Mouse (Mus musculus) lung, adult 2 months (tissue): ENCODE data around the gene Tuba3b. TPM values are rescaled to one million over a fixed set of nuclear protein-coding genes. Genes with fewer than 3 reads are reported as not detected.

Source experiments
- DNase-seq: peaks from one replicate; pipeline ENCODE4 v3.0.0; 2022
- H3K4me1 ChIP-seq: fragments of 200-500 bp; 2 replicates; pipeline ENCODE4 v1.6.1; 2011; ENCODE audit warnings: low read length; ENCODE audit not compliant: control insufficient read depth, insufficient read depth
- H3K4me3 ChIP-seq: fragments of 200-500 bp; replicated peaks from 2 replicates; pipeline ENCODE3; 2011; ENCODE audit warnings: low read depth, mild to moderate bottlenecking, control low read depth, low read length; ENCODE audit errors: extremely low read depth
- CTCF ChIP-seq: fragments of 200-500 bp; IDR thresholded peaks from 2 replicates; pipeline ENCODE4 v1.5.1; 2011; ENCODE audit warnings: mild to moderate bottlenecking, low read length, control low read depth; ENCODE audit not compliant: insufficient read depth
- POLR2A ChIP-seq: fragments of 200-500 bp; IDR thresholded peaks from 2 replicates; pipeline ENCODE4 v1.6.1; 2011; ENCODE audit warnings: low read depth, mild to moderate bottlenecking, control low read depth, low read length, borderline replicate concordance; ENCODE audit errors: extremely low read depth
- WGBS: fragments of 180-500 bp; shearing (Covaris S2); methylation state at CpG from one replicate; pipeline ENCODE4 v1.1.7; 2018; 5-methylcytosine and 5-hydroxymethylcytosine counted together
- polyA plus RNA-seq: library from polyadenylated mRNA; depleted of rRNA; stranded (reverse); fragments of >200 nt; gene quantifications from 2 replicates; pipeline ENCODE4 v1.2.3, GENCODE M21; 2012

Gene Tuba3b
- polyA plus RNA-seq, 1 experiment, result 0.08 TPM

DNA sequence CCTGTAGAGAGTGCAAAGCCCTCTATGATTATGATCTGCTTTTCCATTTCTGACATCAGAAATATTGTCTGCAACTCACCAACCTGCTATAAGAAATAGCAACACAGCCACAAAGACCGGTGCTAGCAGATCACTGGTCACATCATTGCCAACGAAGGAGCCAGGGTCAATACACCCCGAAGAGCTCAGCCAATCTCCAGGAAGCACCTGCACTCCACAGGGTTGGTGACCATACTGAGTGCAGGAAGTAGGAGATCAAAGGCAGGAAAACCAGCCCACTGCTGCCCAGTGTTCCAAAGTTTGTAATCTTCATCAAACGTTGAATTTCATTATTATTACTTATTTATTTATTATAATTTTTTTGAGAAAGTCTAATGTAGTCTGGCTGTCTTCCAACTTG lies 10.9 kb upstream of the Tuba3b start:
- TF ChIP-seq CTCF (no peak), POLR2A (no peak)
- no peak for DNase-seq

DNA sequence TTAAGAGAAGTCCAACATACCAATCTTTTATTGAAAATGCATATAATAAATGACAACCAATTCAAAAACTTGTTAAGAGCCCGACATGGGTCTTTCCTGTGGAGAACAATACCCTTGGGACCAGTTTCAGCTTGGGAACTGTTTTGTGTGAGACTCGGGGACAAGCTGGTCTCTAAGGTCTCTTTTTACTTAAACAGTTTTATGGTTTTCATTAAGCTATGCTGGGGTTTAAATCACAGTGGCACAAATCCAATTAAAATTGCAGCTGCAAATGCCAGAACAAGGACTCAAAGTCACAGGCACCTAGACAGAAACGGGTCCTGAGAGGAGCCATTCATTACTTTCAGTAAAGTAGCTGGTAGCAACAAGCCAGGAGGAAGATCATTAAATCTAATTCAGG lies 10.4 kb upstream of the Tuba3b start:
- WGBS, result 37% methylated on average over 3 of the region's 3 CpGs
- no peak for DNase-seq
- H3K4me1 ChIP-seq, result peaks cover 2% of the 10 kb centered on the region; the same call in 1 of the 2 replicates
- no peak overlapping the region for H3K4me3 ChIP-seq
- TF ChIP-seq CTCF, result no peak
- no peak for TF ChIP-seq POLR2A

More for the DNA sequence above, 10.9 kb upstream of the Tuba3b start:
- 26% methylated on average over 4 of the region's 4 CpGs for WGBS
- H3K4me3 ChIP-seq, result no peak overlapping the region
- peaks cover 4% of the 10 kb centered on the region for H3K4me1 ChIP-seq

DNA sequence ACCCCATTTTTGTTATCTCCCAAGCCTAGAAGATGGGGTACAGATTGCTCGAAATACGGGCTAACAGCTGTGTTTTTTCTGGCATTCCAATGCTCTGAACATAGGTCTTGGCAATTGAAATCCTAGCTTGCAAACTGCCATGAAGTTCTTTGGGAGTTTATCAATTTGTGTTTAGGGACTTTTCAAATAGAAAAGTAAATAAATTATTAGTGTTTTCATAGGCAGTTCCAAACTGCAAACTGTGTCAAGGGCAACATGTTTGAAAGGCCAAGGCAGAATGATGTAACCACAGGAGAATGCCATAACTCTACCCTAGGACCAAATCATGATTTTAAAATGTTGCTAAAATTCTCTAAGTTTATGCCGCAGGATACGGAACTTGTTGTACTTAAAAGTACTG lies 7.8 kb upstream of the Tuba3b start:
- 79% methylated on average over 4 of the region's 4 CpGs for WGBS
- TF ChIP-seq POLR2A (no peak), CTCF (no peak)
- no peak overlapping the region for H3K4me3 ChIP-seq
- H3K4me1 ChIP-seq, result peaks cover 2% of the 10 kb centered on the region; the same call in 1 of the 2 replicates
- DNase-seq, result no peak

DNA sequence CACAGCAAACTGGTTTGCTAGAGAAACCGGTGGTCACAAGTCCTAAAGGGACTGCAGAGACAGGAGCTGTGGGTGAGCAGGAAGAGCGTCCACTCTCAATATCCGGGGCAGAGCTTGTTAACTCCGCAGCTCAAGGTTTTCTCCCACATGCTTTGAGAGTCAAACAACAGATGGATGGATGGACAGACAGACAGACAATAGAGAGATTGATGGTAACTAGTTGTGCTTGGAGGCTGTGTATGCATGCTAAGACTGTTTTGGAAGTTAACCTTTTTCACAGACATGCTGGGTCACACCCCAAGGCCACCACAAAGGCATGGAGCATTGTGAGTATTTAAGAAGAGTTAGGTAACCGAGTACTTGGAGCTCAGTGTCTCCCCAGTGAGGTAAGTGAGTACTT lies 6.9 kb upstream of the Tuba3b start:
- 85% methylated on average over 5 of the region's 5 CpGs for WGBS
- TF ChIP-seq CTCF, result no peak
- no peak for TF ChIP-seq POLR2A
- no peak for DNase-seq
- Histone ChIP-seq H3K4me1 (peaks cover 2% of the 10 kb centered on the region; the same call in 1 of the 2 replicates), H3K4me3 (no peak overlapping the region)

DNA sequence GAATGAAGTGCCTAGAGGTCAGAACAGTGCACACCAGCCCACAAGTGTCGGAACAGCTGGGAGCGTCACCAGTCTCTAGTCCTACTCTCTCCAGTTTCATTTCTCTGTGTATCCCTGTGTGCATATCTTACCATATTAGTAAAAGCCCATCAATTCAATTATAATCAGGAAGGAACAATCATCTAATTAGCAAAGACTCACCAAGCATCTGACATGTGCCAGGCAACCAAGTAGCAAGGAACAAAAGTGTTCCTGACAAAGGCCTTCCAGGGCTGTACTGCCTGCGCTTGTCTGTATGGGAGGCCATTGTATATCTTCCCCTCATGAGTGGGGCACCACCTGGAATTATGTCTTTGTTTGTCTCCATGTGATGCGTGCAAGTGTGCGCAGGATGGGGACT lies 4.7 kb upstream of the Tuba3b start:
- 92% methylated on average over 5 of the region's 5 CpGs for WGBS
- DNase-seq, result no peak

GRCm38 (mm10) chr6:145612611-145613010 lies 2.9 kb upstream of the Tuba3b start:
- DNase-seq, result no peak
- Histone ChIP-seq H3K4me3 (no peak overlapping the region), H3K4me1 (0 out of 2 replicates have a peak, but pooled peaks cover 2% of the 10 kb centered on the region)
- TF ChIP-seq CTCF (no peak), POLR2A (no peak)
- 90% methylated on average over 3 of the region's 3 CpGs for whole genome bisulfite sequencing

More for the DNA sequence above, 4.7 kb upstream of the Tuba3b start:
- Histone ChIP-seq H3K4me3 (no peak overlapping the region), H3K4me1 (0 out of 2 replicates have a peak, but pooled peaks cover 2% of the 10 kb centered on the region)
- TF ChIP-seq POLR2A, result no peak
- TF ChIP-seq CTCF, result no peak

- DNase-seq, result no peak
- TF ChIP-seq CTCF, result no peak
- no peak for TF ChIP-seq POLR2A
- Histone ChIP-seq H3K4me1 (0 out of 2 replicates have a peak, but pooled peaks cover 2% of the 10 kb centered on the region), H3K4me3 (peak within 1 kb of the TSS; percentile 37)
- WGBS, result 55% methylated on average over 7 of the region's 7 CpGs
Observed at GRCm38 (mm10) chr6:145614219-145614618, 1.3 kb upstream of the Tuba3b start, which contains the start of gene Lmntd1. TSS of gene Lmntd1 (minus strand) at chr6:145614319.

DNA sequence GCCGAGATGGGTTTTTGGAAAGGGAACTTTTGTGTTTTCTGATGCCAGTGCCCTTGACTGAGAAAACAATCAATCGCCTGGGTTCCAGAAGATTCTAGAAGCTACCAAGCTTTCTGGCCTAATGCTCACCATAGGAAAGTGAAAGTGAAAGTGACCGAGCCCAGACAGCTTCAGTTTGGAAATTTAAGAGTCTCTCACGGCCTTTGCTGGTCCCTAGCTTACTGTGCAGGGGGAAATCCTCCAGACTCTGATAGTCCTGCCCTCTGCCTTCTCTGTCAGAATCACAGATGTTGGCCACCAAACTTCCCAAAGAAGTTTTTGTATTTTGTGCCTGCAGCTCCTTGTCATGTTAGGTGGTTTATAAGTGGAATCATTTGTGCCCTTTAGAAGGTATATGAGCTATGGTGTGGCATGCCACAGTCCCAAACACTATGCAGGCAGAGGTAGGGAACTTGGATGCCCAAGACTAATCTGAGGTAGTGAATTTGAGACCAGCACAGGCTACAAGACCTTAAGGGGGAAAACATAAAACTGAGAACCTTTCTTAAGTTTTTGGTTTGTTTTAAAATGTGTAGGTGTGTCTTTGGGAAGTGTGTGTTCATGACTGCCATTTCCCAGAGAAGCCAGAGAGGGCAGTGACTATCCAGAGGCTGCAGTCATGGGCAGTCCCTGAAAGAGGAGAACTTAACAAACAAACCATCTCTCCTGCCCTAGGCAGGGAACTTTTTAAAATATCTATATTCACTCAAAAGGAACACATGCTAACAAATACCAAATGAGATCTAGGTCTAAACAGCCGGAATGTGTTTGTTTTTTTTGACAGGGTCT lies 1.1 kb downstream of the Tuba3b start:
- Histone ChIP-seq H3K4me1 (0 out of 2 replicates have a peak, but pooled peaks cover 2% of the 10 kb centered on the region), H3K4me3 (no peak overlapping the region)
- TF ChIP-seq CTCF (no peak), POLR2A (no peak)
- 54% methylated on average over 5 of the region's 5 CpGs for WGBS
- DNase-seq, result no peak

DNA sequence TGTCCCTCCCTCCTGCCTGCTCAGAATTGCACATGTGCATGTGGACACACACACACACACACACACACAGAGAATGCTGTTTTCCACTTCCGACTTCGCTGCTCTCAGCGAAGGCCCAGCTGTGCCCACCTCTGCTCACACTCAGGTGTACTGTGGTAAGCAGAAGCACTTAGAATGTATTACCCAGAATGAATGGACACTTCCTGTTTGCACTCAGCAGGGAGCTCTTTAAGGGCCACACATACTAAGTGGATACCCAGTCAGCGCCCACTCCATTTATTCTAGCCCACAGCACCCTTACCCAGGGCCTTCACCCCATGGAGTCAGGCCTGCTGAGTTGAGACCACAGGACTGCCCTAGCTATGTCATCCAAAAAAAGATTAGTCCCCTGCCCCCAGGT lies 7.6 kb downstream of the Tuba3b start:
- TF ChIP-seq POLR2A (no peak), CTCF (no peak)
- no peak for DNase-seq
- Histone ChIP-seq H3K4me3 (no peak overlapping the region), H3K4me1 (no peaks in the 10 kb centered on the region)
- 86% methylated on average over 4 of the region's 4 CpGs for WGBS

- no peak for TF ChIP-seq CTCF
- no peak for TF ChIP-seq POLR2A
- DNase-seq, result peak; percentile 10
- WGBS, result 29% methylated on average over 6 of the region's 6 CpGs
- Histone ChIP-seq H3K4me3 (no peak overlapping the region), H3K4me1 (no peaks in the 10 kb centered on the region)
Observed at GRCm38 (mm10) chr6:145630269-145630668, 14.7 kb downstream of the Tuba3b start.
